Mouse (Mus musculus): ENCODE results near the gene Cars2. TPM values are rescaled to one million over a fixed set of nuclear protein-coding genes. Genes with fewer than 3 reads are reported as not detected.
"Not testable (repeated sequence)": the region's sequence is repeated elsewhere in the genome, so short reads cannot be mapped to it uniquely, and the experiment has no call there.

Cars2 gene
- total RNA-seq (2022), result 10 to 100 TPM; 35.8 to 54.6 (median 38.9) TPM

DNA sequence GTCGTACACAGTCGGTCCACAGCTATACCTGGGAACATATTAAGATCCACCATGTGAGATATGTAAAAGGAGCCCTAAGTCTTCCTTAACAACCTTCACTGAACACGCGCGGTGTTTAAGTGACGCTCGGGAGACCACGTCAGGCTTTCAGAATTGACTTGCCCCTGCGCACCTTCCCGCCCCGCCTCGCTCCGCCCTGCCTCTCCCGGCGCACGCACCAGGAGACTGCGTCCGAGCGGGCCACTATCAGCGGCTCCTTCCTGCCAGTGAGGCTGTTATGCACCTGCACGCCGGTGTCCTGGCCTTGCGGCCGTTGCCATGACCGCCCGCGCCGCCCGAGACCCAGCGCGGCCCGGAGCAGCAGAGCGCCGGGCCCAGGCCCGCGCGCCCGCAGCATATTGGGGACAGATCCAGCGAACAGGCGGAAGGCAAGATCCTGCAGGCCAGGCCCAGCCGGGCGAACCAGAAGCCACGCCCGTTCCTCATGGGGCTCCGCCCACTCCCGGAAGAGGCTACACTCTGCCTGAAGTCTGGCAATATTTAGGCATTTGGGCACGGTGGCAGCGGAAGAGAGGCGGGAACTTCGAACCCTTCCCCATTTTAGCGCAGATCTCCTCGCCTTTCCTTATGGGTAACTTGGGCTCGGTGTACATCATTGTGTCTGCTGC, at the start of gene Cars2:
Cars2 (minus strand) TSS at position 503 of the 668 bp plus-strand sequence.
- DNase-seq, result peak; percentile 90

DNA sequence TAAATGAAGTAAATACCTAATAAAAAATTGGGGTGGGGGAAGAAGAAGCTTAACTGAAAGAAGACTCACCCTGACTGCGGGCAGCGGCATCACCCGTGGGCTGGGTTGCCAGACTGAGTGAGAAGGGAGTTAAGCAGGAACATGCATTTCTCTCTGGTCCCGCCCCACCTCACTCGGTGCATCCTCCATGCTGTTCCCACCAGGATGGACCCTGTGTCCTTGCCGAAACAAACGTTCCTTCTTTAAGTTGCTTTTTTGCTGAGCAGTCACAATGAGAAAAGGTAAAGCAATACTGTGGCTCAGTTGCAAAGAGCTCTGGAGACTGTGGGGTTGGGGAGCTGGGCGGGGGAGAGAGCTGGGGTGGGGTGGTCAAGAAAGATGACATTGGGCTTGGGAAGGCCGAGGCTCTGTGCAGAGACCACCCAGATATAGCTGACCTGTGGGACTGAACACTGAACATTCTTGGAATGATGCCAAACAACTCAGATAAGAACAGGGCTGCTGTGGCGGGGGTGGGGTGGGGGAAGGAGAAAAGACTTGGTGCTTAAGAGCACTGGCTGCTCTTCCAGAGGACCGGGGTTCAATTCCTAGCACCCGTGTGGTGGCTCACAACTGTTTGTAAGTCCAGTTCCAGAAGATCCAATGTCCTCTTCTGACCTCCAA, 42.8 kb upstream of the Cars2 start:
- DNase-seq, result no peak

DNA sequence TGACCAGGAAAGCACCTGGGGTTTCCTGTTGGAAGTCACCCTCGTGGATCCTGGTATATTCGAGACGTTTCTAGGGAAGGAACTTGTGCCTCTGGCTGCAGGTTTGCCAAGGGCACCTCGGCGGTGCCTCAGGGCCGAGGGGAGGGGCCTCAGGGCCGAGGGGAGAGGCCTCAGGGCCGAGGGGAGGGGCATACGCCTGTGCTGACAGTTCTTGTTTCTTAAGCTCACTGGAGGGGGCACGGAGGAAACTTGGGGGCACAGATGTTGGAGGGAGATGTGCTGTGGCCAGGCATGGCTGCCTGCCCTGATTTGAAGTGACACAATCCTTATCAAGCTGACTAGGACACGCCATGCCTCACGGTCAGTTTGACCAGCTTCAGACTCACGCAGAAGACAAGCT, 41.7 kb upstream of the Cars2 start:
- peak; percentile 45 for DNase-seq

DNA sequence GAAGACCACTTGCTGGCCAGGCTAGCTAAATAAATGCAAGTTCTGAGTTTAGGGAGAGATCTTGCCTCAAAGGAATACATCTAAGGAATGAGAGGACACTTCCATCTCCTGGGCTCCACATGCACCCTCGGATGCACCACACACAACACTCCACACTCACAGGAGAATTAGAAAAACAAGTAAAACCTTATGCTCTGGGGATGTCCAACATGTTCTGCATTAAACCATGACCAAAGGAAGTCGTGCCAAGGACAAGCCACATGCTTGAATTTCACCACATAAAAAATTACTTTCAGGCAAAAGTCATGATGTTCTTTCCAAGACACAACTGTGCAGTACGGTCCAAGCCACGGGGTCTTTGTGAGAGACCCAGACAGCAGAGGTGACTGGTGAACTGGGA, 41.3 kb upstream of the Cars2 start:
- no peak for DNase-seq

DNA sequence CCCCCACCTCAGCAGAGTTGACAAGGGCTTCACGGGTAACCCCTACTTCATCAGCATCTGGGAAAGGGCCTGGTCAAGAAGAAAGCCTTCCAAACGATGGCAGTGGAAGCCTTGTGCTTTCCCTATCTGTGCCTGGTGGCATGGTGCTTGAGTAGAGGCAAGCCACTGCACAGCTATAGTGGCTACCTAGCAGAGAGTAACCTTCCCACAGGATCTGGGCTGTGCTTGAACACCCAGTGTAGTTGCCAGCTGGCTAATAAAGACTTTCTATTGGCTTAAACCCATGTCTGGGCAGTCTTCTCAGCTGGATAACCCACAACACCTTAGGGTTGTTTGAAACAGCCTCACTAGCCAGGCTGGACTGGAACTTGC, 35.8 kb upstream of the Cars2 start:
- no peak for DNase-seq

DNA sequence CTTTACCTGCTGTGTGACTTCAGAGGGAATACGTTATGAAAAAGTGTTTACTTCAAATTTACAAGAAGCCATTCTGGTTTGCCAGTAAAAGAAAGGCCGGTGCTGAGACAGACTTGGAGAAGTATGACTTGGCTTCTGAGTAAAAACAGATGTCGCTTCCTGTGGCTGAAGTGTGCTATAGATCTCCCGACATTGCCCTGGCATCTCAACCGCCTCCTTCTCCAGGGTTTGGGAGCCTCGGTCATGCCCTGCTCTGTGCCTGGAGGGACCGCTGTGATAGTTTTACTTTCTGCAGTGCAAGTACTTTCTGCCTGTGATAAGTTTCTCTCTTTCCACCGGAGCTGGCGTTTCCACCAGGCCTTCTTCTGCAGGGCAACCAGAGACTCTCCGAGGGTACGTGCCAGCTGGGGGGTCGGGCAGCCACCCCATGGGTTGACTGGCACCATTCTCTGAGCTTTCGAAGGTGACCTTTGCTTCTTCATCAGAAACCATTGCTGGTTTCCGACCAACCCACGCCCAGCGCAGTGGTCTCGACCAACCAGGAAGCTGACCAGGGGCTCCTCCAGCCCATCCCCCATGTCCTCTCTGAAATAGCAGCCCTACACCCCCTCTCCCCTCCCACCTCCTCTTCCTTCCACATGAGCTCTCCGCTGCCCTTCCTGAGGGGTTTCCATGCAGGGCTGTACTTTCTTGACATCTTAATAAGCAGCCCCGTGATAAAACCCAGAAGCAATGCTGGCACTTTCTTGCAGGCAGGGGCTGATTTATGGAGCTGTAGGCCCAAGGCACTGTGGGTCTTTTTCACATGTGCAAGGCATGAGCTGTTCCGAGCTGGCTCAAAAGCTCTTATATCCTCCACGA, 35.2 kb upstream of the Cars2 start:
- DNase-seq, result no peak

DNA sequence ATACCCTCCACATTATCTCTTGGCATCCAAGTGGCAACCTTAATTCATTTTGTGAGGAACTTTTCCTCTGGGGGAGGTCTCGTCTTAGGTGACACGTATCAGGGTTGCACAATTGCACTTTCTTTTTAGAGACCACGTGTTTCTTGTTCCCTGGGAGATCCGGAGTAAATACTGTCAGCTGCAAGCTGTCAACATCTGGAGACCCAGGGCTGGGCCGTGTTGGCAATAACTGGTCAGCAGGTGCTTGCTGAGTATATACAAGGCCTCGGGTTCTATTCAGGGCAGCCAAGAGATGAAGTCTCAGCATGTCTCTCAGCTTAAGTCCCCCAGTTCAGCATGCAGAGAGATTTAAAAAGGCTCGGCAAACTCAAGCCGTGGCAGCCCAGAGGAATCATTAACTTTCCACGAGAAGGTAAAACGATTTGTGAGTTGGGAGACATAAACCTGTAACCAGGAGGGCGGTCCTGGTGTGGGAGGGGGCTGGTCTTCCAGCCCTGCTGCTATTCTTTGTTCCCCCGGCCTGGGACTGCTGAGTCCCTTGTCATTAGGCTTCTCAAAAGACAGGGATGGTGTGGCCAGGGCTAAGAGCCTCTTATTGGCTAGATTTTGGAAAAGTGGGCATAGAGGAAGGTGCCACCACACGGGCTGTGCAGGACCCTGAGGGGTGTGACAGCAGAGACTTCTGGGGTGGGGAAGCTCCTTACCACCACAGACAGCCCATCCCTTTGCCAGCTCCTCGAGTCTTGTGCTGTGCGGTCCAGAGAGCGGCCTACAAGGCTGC, 25.2 kb upstream of the Cars2 start:
- DNase-seq, result no peak

DNA sequence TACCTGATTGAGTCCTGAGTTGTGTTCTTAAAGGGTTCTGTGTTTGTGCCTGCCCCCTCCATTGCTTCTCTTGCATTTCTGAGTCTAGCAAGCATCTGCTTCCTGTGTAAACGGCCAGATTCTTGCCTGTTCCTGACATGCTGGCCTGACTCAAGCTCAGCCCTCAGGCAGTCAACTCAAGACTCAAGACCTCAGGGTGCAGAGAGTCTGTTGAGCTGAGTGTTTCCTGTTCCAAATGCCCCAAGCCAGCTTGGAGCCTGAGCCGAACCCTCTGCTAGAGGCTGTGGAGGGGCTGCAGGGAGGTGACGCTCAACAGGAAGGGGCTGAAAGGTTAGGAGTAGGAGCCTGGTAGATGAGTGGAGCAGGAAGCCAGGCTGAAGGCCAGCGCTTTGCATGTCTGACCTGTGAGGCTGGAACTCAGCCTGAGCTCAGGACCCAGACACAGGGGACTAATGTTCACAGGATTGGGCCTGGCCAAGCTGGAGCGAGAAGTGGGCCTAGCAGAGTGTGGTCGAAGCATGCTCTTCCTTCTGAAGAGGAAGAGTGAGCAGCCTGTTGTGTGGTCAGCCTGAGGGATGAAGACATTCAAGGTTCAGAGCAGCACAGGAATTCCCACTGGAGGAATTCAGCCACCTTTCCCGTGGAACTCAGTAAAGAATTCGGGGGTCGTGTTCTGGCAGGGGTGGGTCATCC, 24.5 kb upstream of the Cars2 start:
- DNase-seq, result no peak

DNA sequence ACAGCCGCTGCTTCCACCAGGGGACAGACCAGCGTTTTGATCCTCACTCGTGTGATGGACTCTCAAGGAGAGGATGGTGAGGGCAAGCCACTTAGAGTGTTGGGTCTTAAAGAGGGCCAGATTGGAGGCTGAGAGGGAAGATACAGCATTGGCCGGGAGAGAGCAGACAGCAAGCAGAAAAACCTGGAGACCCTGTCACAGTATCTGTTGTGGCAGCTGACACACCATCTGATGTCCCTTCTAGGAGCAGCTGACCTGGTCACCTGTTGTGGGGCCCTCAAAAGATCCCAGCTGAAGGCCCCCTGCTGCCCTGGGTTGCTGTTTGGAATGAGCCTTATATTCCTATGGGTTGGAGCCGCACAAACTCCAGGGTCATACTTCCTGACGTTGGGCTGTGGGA, 21.8 kb upstream of the Cars2 start:
- DNase-seq, result no peak

DNA sequence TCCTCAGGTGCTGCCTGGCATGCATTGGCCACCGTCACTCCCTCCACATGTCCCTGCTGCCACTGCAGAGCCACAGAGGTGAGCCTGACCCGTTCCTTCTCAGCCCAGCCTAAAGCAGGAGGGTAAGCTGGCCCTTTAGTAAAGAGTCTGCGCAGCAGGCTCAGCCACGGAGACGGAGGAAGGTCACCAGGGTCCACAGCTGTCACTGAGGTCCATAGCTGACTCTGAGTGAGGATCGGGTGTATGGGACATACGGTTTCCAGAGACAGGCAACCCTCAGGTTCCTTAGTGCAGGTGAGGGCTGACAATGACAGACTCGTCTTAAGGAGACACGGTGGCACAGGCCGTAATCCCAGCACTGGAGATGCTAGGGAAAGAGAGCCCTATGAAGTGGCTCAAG, 21.4 kb upstream of the Cars2 start:
- no peak for DNase-seq

DNA sequence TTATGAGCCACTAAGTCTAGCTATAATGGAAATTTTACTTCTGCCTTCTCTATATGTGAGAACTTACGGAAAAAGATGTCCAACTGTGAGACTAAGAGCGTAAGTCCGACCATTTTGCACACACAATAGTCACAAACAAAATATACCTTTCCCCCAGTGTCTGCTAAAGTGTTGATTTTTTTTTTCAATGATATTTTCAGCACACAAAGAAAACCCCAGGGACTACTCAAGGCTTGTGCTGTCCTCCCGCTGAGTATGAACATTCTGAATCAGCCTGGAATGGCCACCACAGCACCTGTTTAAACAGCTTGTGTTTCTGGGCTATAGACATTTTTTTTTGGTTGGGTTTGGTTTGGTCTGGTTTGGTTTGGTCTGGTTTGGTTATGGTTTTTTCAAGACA, 20.2 kb upstream of the Cars2 start:
- DNase-seq, result no peak

DNA sequence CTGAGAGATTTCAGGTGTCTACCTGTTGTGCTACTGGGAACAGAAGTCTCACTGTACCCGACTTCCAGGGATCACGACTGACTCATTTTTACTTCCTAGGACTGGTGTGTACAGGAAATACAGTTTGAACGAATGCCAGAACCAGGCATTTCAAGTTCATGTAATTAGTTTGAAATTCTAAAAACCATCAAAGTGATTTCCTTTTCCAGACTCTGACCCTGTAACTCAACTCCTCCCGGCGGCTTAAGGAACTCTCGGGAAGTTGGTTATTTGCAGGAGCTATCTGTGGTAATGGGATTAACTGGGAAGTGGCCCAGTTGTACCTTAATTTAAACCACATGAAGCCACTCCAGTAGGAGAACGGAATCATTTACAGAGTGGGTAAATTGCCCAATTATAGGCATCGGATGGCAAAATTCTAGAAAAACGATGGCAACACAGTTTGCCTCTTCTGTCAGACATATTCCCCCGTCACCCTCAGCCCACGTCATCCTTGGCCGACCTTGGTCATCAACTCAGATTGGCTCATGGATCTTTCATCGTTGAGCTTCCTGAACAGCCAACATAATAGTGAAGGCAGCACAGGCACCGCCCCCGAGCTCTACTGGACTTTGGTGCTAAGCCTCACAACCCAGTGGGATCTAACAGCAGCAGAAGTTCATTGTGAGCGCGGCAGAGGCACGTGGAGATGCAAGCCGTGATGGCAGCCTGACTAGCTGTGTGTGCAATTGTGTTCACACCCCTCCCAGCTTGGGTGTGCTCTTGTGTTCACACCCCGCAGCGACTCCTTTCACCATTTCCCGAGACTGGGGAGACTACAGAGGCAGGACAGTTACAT, 18.9 kb upstream of the Cars2 start:
- DNase-seq, result no peak

DNA sequence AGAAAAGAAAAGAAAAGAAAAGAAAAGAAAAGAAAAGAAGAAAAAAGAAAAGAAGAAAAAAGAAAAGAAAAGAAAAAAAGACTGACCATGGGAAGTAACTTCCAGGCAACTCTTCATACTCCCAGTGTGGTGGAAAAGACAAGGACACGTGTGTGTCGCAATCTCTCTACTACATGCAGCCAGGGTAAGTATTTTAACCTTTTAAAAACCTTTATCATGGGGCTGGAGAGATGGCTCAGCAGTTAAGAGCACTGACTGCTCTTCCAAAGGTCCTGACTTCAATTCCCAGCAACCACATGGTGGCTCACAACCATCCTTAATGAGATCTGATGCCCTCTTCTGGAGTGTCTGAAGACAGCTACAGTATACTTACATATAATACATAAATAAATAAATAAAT, 17.6 kb upstream of the Cars2 start:
- DNase-seq, result not testable (repeated sequence)

DNA sequence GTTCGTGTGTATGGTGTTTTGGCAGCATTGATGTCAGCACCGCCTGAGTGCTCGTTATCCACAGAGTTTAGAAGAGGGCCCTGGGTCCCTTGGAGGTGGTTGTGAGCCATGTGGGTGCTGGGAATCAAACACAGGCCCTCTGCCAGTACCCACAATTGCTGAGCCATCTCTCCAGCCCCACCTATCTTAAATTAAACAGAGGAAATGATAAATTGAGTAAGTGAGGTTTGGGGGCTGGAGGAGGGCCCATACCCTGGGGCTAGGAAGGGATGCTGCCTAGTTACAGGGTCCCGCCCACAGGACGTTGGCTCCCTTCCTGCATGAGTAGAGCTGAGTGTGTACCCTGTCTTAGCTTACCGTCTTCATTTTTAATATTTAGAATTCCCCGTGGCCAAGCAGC, 14.1 kb upstream of the Cars2 start:
- no peak for DNase-seq

DNA sequence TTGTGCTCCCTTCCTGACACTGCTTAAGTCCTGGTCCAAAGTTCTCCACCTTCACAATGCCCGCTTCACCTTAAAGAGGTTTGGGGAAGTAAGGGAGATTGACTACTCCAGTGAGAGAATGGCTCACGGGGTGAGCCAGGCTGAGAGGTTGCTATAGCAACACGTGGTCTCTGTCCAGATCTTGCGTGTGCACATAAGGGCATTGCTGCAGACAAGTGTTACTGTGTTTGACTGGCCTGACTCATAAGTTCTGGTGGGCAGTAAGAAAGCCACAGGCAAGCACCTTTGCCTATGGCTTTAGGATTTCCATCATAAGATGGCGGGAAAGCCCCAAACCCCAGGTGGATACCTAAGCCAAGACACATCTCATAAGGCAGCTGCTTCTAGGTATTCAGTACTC, 13.7 kb upstream of the Cars2 start:
- no peak for DNase-seq

DNA sequence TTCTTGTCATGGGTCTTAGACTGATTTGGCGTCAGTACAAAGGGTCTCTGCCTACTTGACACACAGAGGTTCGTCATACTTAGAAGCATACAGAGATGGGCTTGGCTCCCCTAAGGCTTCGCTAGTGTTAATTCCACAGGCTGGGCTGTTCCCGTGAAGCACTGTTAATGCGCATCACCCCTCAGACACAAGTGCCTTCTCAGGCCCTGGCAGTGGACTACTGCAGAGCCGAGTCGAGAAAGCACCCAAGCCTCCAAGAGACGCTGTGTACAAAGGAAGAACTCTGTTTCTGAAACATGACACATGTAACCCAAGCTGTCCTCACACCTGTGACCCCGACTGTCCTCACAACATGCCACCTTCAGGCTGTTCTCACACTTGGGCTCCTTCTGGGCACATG, 9.6 kb upstream of the Cars2 start:
- DNase-seq, result no peak

DNA sequence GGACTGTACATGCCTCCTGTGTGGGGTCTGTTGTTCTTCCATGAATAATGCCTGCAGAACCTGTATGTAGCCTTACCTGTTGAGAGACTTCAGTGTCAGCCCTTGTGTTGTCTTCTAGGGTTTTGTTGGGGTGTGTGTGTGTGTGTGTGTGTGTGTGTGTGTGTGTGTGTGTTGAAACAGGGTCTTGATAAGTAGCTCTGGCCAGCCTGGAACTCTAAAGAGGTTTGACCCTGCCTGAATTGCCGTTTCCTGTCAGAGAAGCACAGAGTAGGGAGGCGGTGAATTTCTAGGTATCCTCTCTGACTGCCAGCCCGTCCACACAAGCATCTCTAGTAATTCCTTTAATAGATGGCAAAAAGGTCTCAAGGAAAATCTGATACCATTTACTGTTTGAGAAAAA, 8.9 kb upstream of the Cars2 start:
- DNase-seq, result no peak

DNA sequence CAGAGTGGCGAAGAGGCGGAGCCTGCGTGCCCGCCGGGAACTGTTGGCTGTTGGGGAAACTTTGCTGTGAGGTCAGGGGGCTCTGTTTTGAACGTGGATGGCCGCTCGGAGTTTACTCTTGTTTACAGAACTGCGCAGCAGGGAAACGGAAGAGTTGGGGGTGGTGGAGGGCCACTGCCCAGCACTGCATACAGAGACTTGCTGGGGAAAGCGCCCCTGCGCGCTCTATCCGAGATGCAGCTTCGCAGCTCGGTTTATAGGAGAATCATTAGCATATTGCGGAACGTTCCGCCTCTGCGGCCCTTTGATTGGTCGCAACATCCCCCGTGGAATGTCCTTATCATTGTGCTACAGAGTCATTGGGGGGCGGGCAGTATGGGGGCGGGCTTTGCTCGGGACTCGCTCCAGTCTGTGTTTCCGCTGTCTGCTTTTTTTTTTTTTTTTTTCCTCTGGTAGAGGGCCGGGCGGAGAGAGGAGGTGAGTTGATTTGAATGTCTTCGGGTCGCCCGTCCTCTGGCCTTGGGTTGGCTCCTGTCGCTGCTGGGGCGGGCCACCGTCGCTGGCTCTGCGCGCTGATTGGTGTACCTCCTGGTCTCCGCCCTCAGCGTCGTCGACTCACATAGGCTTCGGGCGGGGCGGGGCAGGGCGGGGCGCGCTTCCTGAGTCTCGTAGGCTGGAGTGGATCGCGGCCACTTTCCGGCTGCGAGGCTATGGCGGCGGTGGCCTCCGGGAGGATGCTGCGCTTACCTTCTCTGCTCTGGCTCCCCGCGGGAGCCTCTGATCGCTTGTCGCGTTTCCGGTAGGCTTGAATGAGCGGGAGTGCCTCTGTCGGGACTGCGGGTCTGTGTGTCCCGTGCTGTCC, 7.4 kb upstream of the Cars2 start:
- DNase-seq, result peak; percentile 98

DNA sequence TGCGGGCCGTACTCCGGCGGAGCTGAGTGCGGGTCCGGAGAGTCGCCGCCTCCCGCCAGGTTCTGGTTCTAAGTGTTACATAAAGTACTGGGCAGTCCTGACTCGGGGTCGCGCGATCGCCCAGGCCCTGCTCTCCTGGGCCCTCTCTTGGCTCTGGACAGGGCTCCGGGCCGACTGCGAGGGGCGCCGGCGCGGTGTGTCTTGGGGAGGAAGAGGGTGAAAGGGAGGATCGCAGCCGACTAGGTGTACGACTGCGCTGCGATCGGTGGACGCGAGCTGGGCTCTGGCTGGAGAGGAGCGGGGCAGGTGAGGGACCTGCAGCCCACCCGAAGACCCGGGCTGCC, 6.8 kb upstream of the Cars2 start:
- no peak for DNase-seq

DNA sequence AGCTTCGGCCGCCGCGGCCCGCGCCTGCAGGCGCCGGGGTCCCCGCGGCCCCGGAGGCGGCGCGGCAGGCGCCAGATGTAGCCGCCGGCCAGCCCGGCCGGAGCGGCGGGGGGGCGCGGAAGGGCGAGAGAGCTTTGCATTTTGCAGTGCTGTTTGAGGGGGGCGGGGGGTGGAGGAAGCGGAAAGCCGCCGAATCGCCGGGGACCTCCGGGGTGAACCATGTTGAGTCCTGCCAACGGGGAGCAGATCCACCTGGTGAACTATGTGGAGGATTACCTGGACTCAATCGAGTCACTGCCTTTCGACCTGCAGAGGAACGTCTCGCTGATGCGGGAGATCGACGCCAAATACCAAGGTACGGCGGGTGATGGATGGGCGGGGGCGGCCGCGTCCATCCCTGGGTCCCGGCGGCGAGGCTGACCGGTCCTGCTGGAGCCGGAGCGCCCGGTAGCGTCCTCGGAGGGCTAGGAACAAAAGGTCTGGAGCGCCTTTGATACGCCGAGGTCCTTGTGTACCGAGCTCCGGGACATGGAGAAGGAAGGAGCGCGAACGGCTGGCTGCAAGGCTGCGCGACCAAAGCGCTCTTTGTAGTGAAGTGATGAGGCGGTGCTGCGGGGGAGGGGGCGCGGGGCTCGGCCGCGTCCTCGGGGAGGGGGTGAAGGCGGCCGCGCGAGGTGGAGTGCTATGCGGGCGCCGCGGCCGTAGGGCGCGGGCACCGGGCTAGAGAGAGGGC, 6.3 kb upstream of the Cars2 start:
- DNase-seq, result peak; percentile 31
